Mouse (Mus musculus): ENCODE results near the gene Capza1. TPM values are rescaled to one million over a fixed set of nuclear protein-coding genes. Genes with fewer than 3 reads are reported as not detected.
"Not testable (repeated sequence)": the region's sequence is repeated elsewhere in the genome, so short reads cannot be mapped to it uniquely, and the experiment has no call there.

Capza1 gene
- polyA plus RNA-seq (2016; fragmentation: Nextera tagmentation; extraction: Ambion mirVana): 220 and 225 TPM in 2 replicates

DNA sequence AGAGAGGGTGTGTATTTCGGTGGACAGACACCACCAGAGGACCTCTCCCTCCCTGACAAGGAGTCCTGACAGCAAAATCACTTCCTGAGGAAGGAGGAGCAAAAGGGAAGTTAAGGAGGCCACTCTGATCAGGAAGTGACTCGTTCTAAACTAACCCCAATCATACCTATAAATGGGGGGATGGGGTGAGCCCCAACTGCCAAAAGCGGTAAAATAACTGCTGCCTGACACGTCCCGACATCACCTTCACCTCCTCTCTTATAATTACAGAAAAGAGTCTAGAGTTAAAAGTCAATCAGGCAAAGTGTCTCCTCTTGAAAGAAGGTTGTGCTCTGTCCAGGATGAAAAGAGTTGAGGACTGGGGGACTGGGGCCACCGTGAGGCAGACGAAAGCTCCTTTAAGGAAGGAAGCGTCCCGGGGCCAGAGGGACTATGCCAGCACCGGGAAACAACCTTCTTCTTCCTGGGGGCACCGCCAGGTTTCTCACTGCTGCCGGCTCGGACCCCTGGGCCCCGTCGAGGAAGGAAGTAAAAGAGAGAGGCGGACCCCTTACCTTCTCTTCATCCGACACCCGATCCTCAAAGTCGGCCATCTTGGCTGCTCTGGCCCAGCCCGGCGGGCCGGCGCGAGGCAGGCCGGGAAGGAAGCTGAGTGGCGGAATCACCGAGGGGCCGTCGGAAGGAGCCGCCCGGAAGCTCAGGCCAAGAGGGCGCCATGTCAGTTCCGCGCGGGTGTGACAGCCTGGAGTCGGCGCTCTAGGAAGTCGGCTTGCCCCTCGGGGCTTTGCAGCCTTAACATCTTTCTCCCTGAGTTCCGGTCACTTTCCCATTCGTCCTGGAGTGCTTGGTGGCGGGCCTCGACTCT, at the start of gene Capza1, which contains the start of gene St7l:
Capza1 (minus strand) TSS at position 720 of the 865 bp plus-strand sequence.
St7l (plus strand) TSS at position 220 of the 865 bp plus-strand sequence.
- Histone ChIP-seq H3K36me3 (peaks cover 7% of the 10 kb centered on the region; the same call in 1 of the 2 replicates), H3K4me3 (peak within 1 kb of the TSS; percentile 89), H3K27ac (replicated peaks) (peak within 1 kb of the TSS; percentile 94), H3K9me3 (no peaks in the 10 kb centered on the region), H3K4me2 (replicated peaks) (peak within 1 kb of the TSS; percentile 80), H3K27me3 (no peaks in the 10 kb centered on the region), H3K9ac (replicated peaks) (peak within 1 kb of the TSS; percentile 96), H3K4me1 (peaks cover 36% of the 10 kb centered on the region)
- peak; percentile 96 for ATAC-seq (ENCODE audit: low FRiP score, low read depth)
- WGBS: under 1% methylated on average over 42 of the region's 43 CpGs

DNA sequence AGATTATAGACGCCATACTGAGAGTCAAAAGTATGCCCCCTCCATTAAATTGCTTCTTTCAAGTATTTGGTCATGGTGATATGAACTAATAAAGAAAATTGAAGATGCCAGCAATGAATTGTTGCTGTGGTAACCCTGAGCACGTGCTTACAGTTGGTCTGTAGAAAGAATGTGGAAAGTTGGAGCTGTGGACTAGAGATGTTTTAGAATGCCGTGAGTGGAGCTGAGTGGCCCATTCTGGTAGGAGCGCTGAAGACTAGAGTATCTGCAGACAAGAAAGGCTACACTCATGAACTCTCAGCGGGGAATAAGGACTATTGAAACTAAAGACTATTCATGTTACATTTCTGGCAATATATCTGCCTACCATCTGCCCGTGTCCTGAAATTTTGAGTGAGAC, 44.9 kb upstream of the Capza1 start:
- H3K36me3 ChIP-seq: peaks cover 21% of the 10 kb centered on the region
- H3K27me3 ChIP-seq: no peaks in the 10 kb centered on the region
- 87% methylated on average over 6 of the region's 6 CpGs for WGBS
- no peaks in the 10 kb centered on the region for H3K9me3 ChIP-seq
- H3K9ac ChIP-seq (replicated peaks): no peak overlapping the region
- H3K27ac ChIP-seq (replicated peaks): no peak overlapping the region
- no peak overlapping the region for H3K4me2 ChIP-seq (replicated peaks)
- H3K4me1 ChIP-seq: no peaks in the 10 kb centered on the region
- H3K4me3 ChIP-seq: no peak overlapping the region
- no peak for ATAC-seq (ENCODE audit: low FRiP score, low read depth)

DNA sequence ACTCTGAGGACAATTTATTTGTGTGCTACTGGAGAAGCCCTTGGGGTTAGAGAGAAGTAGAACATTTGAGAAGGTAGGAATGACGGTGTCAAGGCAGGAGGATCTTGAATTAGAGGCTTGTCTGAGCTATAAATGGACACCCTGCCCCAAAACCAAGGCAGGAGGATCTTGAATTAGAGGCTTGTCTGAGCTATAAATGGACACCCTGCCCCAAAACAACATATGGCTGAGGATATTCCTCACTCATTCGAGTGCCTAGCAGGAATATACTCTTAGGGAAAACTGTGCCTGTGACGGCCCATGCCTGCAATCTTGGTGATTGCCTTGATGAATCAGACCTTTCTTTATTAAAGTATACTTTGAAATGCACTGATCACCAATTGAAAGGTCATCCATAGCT, 41.7 kb upstream of the Capza1 start:
- Histone ChIP-seq H3K4me2 (replicated peaks) (no peak overlapping the region), H3K9ac (replicated peaks) (no peak overlapping the region), H3K9me3 (no peaks in the 10 kb centered on the region), H3K4me1 (no peaks in the 10 kb centered on the region), H3K27ac (replicated peaks) (no peak overlapping the region), H3K27me3 (no peaks in the 10 kb centered on the region), H3K36me3 (peaks cover 26% of the 10 kb centered on the region), H3K4me3 (no peak overlapping the region)
- WGBS: 90% methylated on average over 3 of the region's 3 CpGs
- ATAC-seq (ENCODE audit: low FRiP score, low read depth): no peak

DNA sequence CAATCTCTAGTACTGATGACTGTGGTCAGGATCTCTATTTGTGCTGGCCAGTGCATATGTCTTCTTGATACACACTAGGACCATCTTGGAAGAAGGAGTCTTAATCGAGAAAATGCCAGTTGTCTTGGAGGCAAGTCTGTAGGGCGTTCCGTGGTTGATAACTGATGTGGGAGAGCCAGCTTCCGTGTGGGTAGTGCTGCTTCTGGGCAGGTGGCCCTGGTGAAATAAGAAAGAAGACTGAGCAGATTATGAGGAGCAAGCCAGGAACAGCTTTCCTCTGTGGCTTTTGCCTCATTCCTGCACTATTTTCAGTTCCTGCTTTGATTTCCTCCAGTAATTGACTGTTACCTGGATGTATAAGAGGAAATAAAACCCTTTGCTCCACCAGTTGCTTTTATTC, 41.1 kb upstream of the Capza1 start:
- Histone ChIP-seq H3K4me2 (replicated peaks) (no peak overlapping the region), H3K9ac (replicated peaks) (no peak overlapping the region), H3K36me3 (peaks cover 23% of the 10 kb centered on the region), H3K27me3 (no peaks in the 10 kb centered on the region), H3K4me3 (no peak overlapping the region), H3K9me3 (no peaks in the 10 kb centered on the region), H3K27ac (replicated peaks) (no peak overlapping the region), H3K4me1 (no peaks in the 10 kb centered on the region)
- ATAC-seq (ENCODE audit: low FRiP score, low read depth): no peak
- 90% methylated on average over 4 of the region's 4 CpGs for WGBS

DNA sequence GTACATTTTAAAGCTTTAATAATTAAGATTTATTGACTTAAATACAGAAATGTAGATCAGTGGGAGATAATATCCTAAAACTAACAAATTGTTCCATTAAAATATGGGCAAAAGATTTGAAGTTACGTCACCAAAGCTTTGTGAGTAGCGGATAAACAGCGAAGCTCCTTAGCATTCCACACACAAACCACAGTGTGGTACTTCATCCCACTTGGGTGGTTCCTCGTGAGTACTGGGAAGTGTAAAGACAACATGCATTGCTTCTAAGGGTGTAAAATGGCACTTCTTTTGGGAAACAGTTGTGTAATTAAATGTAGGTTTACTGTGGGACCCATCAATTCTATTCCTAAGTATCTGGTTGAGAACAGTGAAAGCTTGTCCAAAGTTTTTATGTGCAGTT, 36.8 kb upstream of the Capza1 start:
- Histone ChIP-seq H3K36me3 (peaks cover 42% of the 10 kb centered on the region), H3K9me3 (no peaks in the 10 kb centered on the region), H3K27me3 (no peaks in the 10 kb centered on the region), H3K27ac (replicated peaks) (no peak overlapping the region), H3K4me3 (no peak overlapping the region), H3K9ac (replicated peaks) (no peak overlapping the region), H3K4me1 (no peaks in the 10 kb centered on the region), H3K4me2 (replicated peaks) (no peak overlapping the region)
- WGBS: 93% methylated on average over 4 of the region's 4 CpGs
- no peak for ATAC-seq (ENCODE audit: low FRiP score, low read depth)

DNA sequence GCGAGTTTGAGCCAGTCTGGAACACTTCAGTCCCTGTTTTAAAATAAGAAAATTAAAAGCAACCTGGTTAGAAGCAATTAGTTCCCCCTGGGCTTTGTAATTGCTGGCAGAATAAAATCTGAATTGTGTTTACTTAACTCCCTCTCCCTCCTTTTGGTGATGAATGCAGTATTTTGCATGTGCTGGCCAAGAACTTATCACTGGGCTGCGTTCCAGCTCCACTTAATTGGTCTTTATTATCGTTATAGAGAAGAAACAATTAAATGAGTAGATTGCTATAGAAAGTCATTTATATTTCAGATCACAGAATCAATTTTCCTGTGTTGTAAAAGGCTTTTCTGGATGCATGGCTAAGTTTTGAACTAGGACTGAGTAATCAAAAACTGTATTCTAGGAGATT, 31.8 kb upstream of the Capza1 start:
- ATAC-seq (ENCODE audit: low FRiP score, low read depth): no peak
- peaks cover 48% of the 10 kb centered on the region for H3K36me3 ChIP-seq

DNA sequence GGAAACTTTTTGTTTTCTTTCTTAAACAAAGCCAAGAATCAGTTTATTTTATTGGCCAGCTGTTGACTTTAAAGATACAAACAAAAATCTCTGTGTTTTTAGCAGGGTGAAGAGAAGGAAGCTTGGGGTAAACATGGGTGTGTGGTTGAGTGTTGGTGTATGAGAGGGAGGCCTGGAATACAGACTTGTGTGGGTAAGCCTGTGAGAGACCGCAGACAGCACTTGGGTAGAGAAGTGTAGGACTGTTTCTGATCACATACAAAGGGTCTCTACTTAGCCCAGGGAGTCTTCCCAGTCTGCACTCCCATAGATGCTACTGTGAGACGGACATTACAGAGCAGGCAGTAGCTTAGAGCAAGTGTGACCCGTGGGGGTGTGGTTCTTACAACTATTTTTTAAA, 24.3 kb upstream of the Capza1 start:
- no peaks in the 10 kb centered on the region for H3K27me3 ChIP-seq
- H3K36me3 ChIP-seq: peaks cover 49% of the 10 kb centered on the region
- no peak overlapping the region for H3K27ac ChIP-seq (replicated peaks)
- no peak overlapping the region for H3K4me3 ChIP-seq
- no peak for ATAC-seq (ENCODE audit: low FRiP score, low read depth)
- H3K4me2 ChIP-seq (replicated peaks): no peak overlapping the region
- 90% methylated on average over 3 of the region's 3 CpGs for WGBS
- no peaks in the 10 kb centered on the region for H3K9me3 ChIP-seq
- no peaks in the 10 kb centered on the region for H3K4me1 ChIP-seq
- H3K9ac ChIP-seq (replicated peaks): no peak overlapping the region

More for the DNA sequence above, 31.8 kb upstream of the Capza1 start:
- no peak overlapping the region for H3K4me3 ChIP-seq
- no peak overlapping the region for H3K9ac ChIP-seq (replicated peaks)
- no peaks in the 10 kb centered on the region for H3K4me1 ChIP-seq
- H3K4me2 ChIP-seq (replicated peaks): no peak overlapping the region
- WGBS: 94% methylated on average over 3 of the region's 3 CpGs
- H3K27ac ChIP-seq (replicated peaks): no peak overlapping the region
- H3K9me3 ChIP-seq: no peaks in the 10 kb centered on the region
- H3K27me3 ChIP-seq: no peaks in the 10 kb centered on the region

DNA sequence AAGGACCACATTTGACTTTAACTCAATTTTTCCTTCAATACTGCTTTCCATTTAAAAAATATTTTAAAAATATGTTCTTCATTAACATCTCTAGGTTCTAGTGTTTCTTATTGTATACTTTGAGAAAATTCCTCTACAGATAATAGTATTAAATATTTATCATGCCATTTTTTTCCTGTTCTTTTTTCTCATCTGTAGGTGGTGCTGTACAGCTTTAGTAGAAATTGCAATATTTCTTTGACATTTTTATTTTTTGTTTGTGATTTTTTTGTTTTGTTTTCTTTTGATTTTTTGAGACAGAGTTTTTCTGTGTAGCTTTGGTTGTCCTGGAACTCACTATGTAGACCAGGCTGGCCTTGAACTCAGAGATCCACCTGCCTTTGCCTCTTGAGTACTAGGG, 5.3 kb upstream of the Capza1 start:
- no peak overlapping the region for H3K4me2 ChIP-seq (replicated peaks)
- no peak overlapping the region for H3K9ac ChIP-seq (replicated peaks)
- no peaks in the 10 kb centered on the region for H3K27me3 ChIP-seq
- peaks cover 9% of the 10 kb centered on the region for H3K4me1 ChIP-seq
- no peak overlapping the region for H3K27ac ChIP-seq (replicated peaks)
- no peak overlapping the region for H3K4me3 ChIP-seq
- ATAC-seq (ENCODE audit: low FRiP score, low read depth): no peak
- H3K9me3 ChIP-seq: no peaks in the 10 kb centered on the region
- peaks cover 54% of the 10 kb centered on the region for H3K36me3 ChIP-seq

DNA sequence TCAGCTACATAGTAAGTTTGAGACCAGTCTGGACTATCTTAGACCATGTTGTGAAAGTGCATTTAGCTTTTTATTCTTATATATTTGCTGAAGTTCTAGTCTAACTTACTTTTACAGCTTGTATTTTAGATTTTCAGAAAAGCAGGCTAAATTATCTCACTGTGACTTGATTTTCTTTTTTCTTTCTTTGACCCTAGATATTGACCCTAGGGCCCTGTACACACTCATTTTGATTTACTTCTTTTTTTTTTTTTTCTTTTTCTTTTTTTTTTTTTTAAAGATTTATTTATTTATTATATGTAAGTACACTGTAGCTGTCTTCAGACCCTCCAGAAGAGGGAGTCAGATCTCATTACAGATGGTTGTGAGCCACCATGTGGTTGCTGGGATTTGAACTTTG, 2.4 kb upstream of the Capza1 start:
- H3K9ac ChIP-seq (replicated peaks); H3K4me2 ChIP-seq (replicated peaks); ATAC-seq (ENCODE audit: low FRiP score, low read depth); H3K27ac ChIP-seq (replicated peaks); H3K27me3 ChIP-seq; H3K9me3 ChIP-seq; H3K4me3 ChIP-seq: not testable (repeated sequence)
- Histone ChIP-seq H3K4me1 (peaks cover 29% of the 10 kb centered on the region), H3K36me3 (peaks cover 27% of the 10 kb centered on the region)

DNA sequence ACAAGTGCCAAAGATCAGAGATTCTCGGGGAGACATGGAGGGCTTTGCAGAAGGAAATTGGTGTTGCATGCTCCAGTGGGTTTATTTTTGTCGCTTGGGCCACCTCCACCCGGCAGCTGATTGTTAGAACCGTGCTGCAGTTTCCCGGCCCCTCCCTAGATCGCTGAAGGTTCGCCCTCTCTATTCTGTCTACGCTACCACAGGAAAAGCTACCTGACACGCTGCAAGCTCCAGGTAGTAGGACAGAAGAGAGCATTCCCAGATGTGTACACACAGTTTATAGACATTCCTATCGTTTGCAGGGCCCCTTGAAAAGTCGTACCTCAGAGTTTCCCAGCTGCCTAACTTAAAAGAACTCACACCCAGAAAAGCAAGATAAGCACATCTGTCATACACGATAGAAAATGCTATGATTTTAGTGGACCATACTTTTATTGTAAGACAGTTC, 1.1 kb upstream of the Capza1 start:
- Histone ChIP-seq H3K4me2 (replicated peaks) (peak overlapping the region; percentile 80), H3K27ac (replicated peaks) (peak overlapping the region; percentile 94), H3K9ac (replicated peaks) (peak overlapping the region; percentile 96), H3K9me3 (no peaks in the 10 kb centered on the region), H3K36me3 (peaks cover 13% of the 10 kb centered on the region), H3K4me3 (peak overlapping the region; percentile 89), H3K27me3 (no peaks in the 10 kb centered on the region), H3K4me1 (peaks cover 36% of the 10 kb centered on the region)
- ATAC-seq (ENCODE audit: low FRiP score, low read depth): peak; percentile 4; the same call in 1 of the 2 replicates
- WGBS: under 1% methylated on average over 12 of the region's 12 CpGs

DNA sequence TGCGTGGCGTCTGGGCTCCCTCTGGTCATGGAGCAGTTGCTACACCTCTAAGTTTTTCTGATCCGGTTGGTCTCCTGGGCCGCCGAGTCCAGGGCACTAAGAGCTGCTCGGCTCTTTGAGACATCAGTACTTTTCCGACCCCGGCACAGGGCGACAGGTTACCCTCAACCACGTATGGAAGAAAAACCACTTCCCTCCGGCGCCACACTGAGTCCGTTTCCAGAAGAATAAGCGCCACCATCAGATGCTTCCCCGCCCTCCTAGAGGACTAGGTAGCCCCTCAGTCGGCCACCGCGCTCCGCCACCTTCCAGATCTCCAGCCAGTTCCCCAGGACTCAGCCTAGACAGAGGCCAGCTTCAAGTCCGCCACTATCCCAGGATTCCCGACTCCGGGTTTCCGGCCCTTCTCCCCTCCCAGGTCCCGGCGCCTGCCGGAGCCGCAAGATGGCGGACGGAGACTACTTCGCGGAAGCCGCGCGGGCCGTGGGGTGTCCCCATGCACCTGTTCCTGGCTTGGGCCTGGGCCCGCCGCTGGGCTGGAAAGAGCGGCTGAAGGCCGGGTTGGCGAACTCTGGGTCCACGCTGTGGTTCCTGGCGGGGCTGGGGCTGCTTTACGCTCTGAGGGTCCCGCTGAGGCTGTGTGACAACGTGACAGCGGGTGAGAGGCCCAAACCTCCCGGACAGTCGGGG, 491 bp upstream of the Capza1 start:
- peaks cover 36% of the 10 kb centered on the region for H3K4me1 ChIP-seq
- H3K4me3 ChIP-seq: peak overlapping the region; percentile 89
- peak overlapping the region; percentile 94 for H3K27ac ChIP-seq (replicated peaks)
- H3K4me2 ChIP-seq (replicated peaks): peak overlapping the region; percentile 80
- H3K36me3 ChIP-seq: peaks cover 12% of the 10 kb centered on the region; the same call in 1 of the 2 replicates
- WGBS: under 1% methylated on average over 47 of the region's 48 CpGs
- no peaks in the 10 kb centered on the region for H3K9me3 ChIP-seq
- ATAC-seq (ENCODE audit: low FRiP score, low read depth): peak; percentile 87
- H3K9ac ChIP-seq (replicated peaks): peak overlapping the region; percentile 96
- no peaks in the 10 kb centered on the region for H3K27me3 ChIP-seq

DNA sequence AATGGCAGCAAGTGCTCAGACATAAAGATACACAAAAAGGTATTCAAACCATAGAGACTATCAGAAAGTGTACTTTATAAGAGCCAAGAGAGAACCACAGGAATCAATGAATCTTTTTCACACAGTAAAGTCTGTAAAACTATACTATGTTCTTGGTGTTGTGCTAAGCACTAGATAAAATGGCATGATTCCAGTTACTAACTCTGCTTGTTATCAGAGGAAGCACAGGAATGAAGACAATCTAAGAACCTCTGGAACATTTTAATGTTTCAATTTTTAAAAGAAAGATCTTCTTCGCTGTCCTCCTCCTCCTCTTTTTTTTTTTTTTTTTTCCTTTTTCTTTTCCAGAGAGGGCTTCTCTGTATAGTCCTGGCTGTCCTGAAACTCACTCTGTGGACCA, 5.7 kb downstream of the Capza1 start:
- no peak for ATAC-seq (ENCODE audit: low FRiP score, low read depth)
- H3K9me3 ChIP-seq: no peaks in the 10 kb centered on the region
- H3K27ac ChIP-seq (replicated peaks): no peak overlapping the region
- no peak overlapping the region for H3K4me3 ChIP-seq
- peaks cover 11% of the 10 kb centered on the region for H3K36me3 ChIP-seq
- H3K27me3 ChIP-seq: no peaks in the 10 kb centered on the region
- WGBS: 94% methylated on average over 1 of the region's 1 CpGs
- no peak overlapping the region for H3K4me2 ChIP-seq (replicated peaks)
- no peak overlapping the region for H3K9ac ChIP-seq (replicated peaks)
- peaks cover 26% of the 10 kb centered on the region for H3K4me1 ChIP-seq

Measured in midbrain, embryonic 12.5 days (tissue).